Mouse (Mus musculus): Measurements from ENCODE around the gene Epsti1. TPM values are rescaled to one million over a fixed set of nuclear protein-coding genes. Genes with fewer than 3 reads are reported as not detected.

The Epsti1 gene
- polyA plus RNA-seq, 1 experiment from 2014 or later: 2.9 TPM

DNA sequence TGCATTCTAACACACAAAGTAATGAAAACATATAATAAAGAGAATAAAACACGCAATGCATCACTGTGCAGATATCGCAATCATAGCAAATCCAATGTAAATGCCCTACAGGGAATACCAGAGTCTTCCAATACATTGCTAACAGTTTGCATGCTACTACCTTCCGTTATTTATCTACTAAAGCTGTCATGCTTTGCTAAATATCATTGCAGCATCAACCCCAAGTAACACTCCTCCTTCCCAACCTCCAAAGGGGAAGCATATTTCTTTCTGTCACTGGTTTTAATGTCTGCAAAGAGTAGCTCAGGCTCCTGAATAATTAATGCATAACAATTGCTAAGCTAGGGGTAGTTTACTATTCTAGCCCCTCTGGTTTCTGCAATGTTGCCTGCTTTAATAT lies 144.2 kb downstream of the Epsti1 start:
- Histone ChIP-seq H3K9ac (ENCODE audit: low read length) (no peak overlapping the region), H3K4me1 (replicated peaks; ENCODE audit: control insufficient read depth, insufficient read depth, low read length) (no peaks in the 10 kb centered on the region), H3K4me2 (ENCODE audit: low read length) (no peak overlapping the region), H3K4me3 (ENCODE audit: low read depth, low read length) (no peak overlapping the region), H3K27me3 (replicated peaks; ENCODE audit: control insufficient read depth, insufficient read depth, low read length) (no peaks in the 10 kb centered on the region), H3K9me3 (ENCODE audit: control insufficient read depth, low read length) (no peaks in the 10 kb centered on the region), H3K36me3 (ENCODE audit: control insufficient read depth, insufficient read depth, low read length) (no peaks in the 10 kb centered on the region), H3K27ac (ENCODE audit: low read depth) (no peak overlapping the region)
- ATAC-seq (replicated peaks; ENCODE audit: low FRiP score, low TSS enrichment, low read depth) (no peak), DNase-seq (ENCODE audit: low spot score) (no peak)
- WGBS: 91% methylated on average over 3 of the region's 3 CpGs

GRCm38 (mm10) chr14:78048674-78049073 lies 144.6 kb downstream of the Epsti1 start:
- Histone ChIP-seq H3K4me3 (ENCODE audit: low read depth, low read length) (no peak overlapping the region), H3K9me3 (ENCODE audit: control insufficient read depth, low read length) (no peaks in the 10 kb centered on the region), H3K27me3 (replicated peaks; ENCODE audit: control insufficient read depth, insufficient read depth, low read length) (no peaks in the 10 kb centered on the region), H3K36me3 (ENCODE audit: control insufficient read depth, insufficient read depth, low read length) (no peaks in the 10 kb centered on the region), H3K4me2 (ENCODE audit: low read length) (no peak overlapping the region), H3K27ac (ENCODE audit: low read depth) (no peak overlapping the region), H3K9ac (ENCODE audit: low read length) (no peak overlapping the region), H3K4me1 (replicated peaks; ENCODE audit: control insufficient read depth, insufficient read depth, low read length) (no peaks in the 10 kb centered on the region)
- WGBS: 57% methylated on average over 4 of the region's 4 CpGs
- no peak for ATAC-seq (replicated peaks; ENCODE audit: low FRiP score, low TSS enrichment, low read depth)
- DNase-seq (ENCODE audit: low spot score): no peak

Other genes starting within 250 kb of the Epsti1 start
- gene Dnajc15, start 29.1 kb upstream of the Epsti1 start, polyA plus RNA-seq (2014; fragmentation: Nextera tagmentation; extraction: Ambion mirVana): 101 and 109 TPM in 2 replicates
- gene Fam216b, start 184.8 kb downstream of the Epsti1 start, polyA plus RNA-seq (2014; fragmentation: Nextera tagmentation; extraction: Ambion mirVana): not detected in 2 replicates

All from intestine, embryonic 14.5 days (tissue).